Mouse (Mus musculus) brain, adult 10 weeks (tissue): ENCODE results near the gene Cacng6. TPM values are rescaled to one million over a fixed set of nuclear protein-coding genes. Genes with fewer than 3 reads are reported as not detected.

Experiments
- polyA plus RNA-seq: library from polyadenylated mRNA; stranded (reverse); fragments of 350-450 nt; fragmentation: Illumina TruSeq; extraction: RNeasy Lipid Tissue Mini Kit (QIAGEN cat#74804); gene quantifications from one replicate; pipeline ENCODE4 v1.2.3, GENCODE M21; 2015; ENCODE audit warnings: low read depth, low replicate concordance

The Cacng6 gene
- polyA plus RNA-seq = 1.2 TPM

DNA sequence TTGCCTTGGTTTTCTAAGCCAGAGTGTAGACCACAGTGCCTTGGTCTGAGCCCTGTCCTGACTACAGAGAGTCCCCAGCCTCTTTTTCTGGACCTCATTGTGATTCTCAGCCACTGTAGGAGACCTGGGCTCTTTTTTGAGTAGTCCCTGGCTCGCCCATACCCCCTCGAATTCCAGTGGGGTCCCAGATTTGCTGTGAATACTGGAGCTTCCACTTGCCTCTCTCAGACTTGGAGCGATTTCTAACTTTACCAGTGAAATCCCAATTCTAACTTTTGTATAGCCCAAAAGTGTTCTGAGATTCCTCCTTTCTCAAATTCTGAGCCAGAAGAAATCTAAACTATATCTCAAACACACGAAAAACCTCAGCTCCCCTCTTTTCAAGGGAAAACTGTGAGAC lies at the start of gene Cacng6:
Gene Cacng6, plus strand, starts transcription at position 301 of the 400 bp plus-strand sequence.

DNA sequence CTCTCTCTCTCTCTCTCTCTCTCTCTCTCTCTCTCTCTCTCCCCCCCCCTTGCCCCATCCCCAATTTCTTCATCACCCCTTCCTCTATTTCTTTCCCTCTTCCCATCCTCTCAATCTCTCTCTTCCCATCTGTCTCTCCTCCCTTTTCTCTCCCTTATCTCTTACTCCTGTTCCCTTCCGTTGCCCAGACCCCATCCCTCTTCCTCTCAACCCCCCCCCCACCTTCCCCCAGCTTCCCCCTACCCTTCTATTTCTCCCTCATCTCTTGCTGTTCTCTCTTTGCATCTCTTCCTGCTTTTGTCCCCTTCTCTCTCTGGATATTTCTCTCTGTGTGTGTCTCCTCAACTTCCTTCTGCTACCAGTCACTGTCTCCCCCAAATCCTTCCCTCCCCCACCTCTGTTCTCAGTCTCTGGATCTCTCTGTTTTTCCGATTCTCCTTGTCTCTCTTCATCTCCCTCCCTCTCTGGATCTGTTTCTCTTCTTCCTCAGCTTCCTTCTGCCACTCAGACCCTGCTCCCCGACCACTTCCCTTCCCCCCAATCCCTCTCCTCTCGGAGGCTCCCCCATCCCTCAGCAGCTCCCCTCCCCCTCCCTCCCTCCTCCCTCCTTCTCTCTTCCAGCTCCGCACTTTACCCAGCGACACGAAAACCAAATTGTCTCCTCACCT lies 33.4 kb upstream of the Cacng6 start, which contains the start of gene Cacng8:
Gene Cacng8, plus strand, starts transcription at position 271 of the 668 bp plus-strand sequence.

Other genes with a start within 250 kb of the Cacng6 start
- not detected for gene Nlrp12, start 174.5 kb upstream of the Cacng6 start, polyA plus RNA-seq
- gene Myadm, start 135.1 kb upstream of the Cacng6 start, polyA plus RNA-seq = 46.9 TPM
- gene Prkcg, start 135.0 kb upstream of the Cacng6 start, polyA plus RNA-seq = 162 TPM
- 160 TPM for gene Cacng7, start 91.2 kb upstream of the Cacng6 start, polyA plus RNA-seq
- 46.1 TPM for gene Cacng8, start 33.5 kb upstream of the Cacng6 start, polyA plus RNA-seq
- gene Tarm1, start 78.4 kb downstream of the Cacng6 start, polyA plus RNA-seq = not detected
- gene Oscar, start 192.0 kb downstream of the Cacng6 start, polyA plus RNA-seq = 1.7 TPM
- 620 TPM for gene Ndufa3, start 193.2 kb downstream of the Cacng6 start, polyA plus RNA-seq
- gene Tfpt, start 205.7 kb downstream of the Cacng6 start, polyA plus RNA-seq = 40.2 TPM
- gene Prpf31, start 205.8 kb downstream of the Cacng6 start, polyA plus RNA-seq = 72.0 TPM
- 33.7 TPM for gene Cnot3, start 221.1 kb downstream of the Cacng6 start, polyA plus RNA-seq
- gene Leng1, start 241.6 kb downstream of the Cacng6 start, polyA plus RNA-seq = 7.5 TPM